Mouse (Mus musculus): Measurements from ENCODE around the gene Rbms2.

GRCm38 (mm10) chr10:128214981-128215380, 34.9 kb upstream of the Rbms2 start:
- TF ChIP-seq POLR2A (IDR thresholded peaks at IDR 0.05; ENCODE audit: control insufficient read depth, extremely low read depth, insufficient read depth, low read length, poor library complexity) (no peak), CTCF (IDR thresholded peaks at IDR 0.05; ENCODE audit: borderline replicate concordance, control insufficient read depth, extremely low read depth, insufficient read depth, low read length, poor library complexity) (no peak)
